Mouse (Mus musculus): Measurements from ENCODE around the gene Cpm. TPM values are rescaled to one million over a fixed set of nuclear protein-coding genes. Genes with fewer than 3 reads are reported as not detected.
"Not testable (repeated sequence)": the region's sequence is repeated elsewhere in the genome, so short reads cannot be mapped to it uniquely, and the experiment has no call there.

Cpm gene
- polyA plus RNA-seq, 1 experiment = 6.7 TPM

- Histone ChIP-seq H3K27ac (ENCODE audit: insufficient read depth, low read length) (no peak overlapping the region), H3K4me1 (ENCODE audit: control insufficient read depth, insufficient read depth, low read length) (no peaks in the 10 kb centered on the region), H3K9ac (ENCODE audit: low read depth, poor library complexity, severe bottlenecking) (no peak overlapping the region), H3K4me3 (ENCODE audit: low read depth, low read length) (no peak overlapping the region), H3K36me3 (ENCODE audit: control insufficient read depth, insufficient read depth, low read length, poor library complexity, severe bottlenecking) (no peaks in the 10 kb centered on the region), H3K9me3 (replicated peaks; ENCODE audit: control insufficient read depth, insufficient read depth, low read length, poor library complexity, severe bottlenecking) (no peaks in the 10 kb centered on the region), H3K27me3 (ENCODE audit: control insufficient read depth, insufficient read depth, low read length, poor library complexity, severe bottlenecking) (no peaks in the 10 kb centered on the region)
- TF ChIP-seq EP300 (IDR thresholded peaks at IDR 0.05; ENCODE audit: insufficient read depth, low read depth, low read length) = no peak
- no peak for TF ChIP-seq POLR2A (IDR thresholded peaks at IDR 0.05; ENCODE audit: insufficient read depth, low read length)
- TF ChIP-seq CTCF (IDR thresholded peaks at IDR 0.05; ENCODE audit: low read depth, low read length) = no peak
These were observed 33.7 kb upstream of the Cpm start for GRCm38 (mm10) chr10:117595442-117596164.

GRCm38 (mm10) chr10:117596165-117596735 is 33.0 kb upstream of the Cpm start:
- H3K9me3 ChIP-seq (replicated peaks; ENCODE audit: control insufficient read depth, insufficient read depth, low read length, poor library complexity, severe bottlenecking) = no peaks in the 10 kb centered on the region
- no peak for TF ChIP-seq EP300 (IDR thresholded peaks at IDR 0.05; ENCODE audit: insufficient read depth, low read depth, low read length)
- TF ChIP-seq CTCF (IDR thresholded peaks at IDR 0.05; ENCODE audit: low read depth, low read length) = no peak
- TF ChIP-seq POLR2A (IDR thresholded peaks at IDR 0.05; ENCODE audit: insufficient read depth, low read length) = no peak
- no peak overlapping the region for H3K4me3 ChIP-seq (ENCODE audit: low read depth, low read length)

GRCm38 (mm10) chr10:117596771-117597324 is 32.5 kb upstream of the Cpm start:
- Histone ChIP-seq H3K9me3 (replicated peaks; ENCODE audit: control insufficient read depth, insufficient read depth, low read length, poor library complexity, severe bottlenecking) (no peaks in the 10 kb centered on the region), H3K4me1 (ENCODE audit: control insufficient read depth, insufficient read depth, low read length) (no peaks in the 10 kb centered on the region), H3K9ac (ENCODE audit: low read depth, poor library complexity, severe bottlenecking) (no peak overlapping the region), H3K4me3 (ENCODE audit: low read depth, low read length) (no peak overlapping the region), H3K27me3 (ENCODE audit: control insufficient read depth, insufficient read depth, low read length, poor library complexity, severe bottlenecking) (no peaks in the 10 kb centered on the region), H3K27ac (ENCODE audit: insufficient read depth, low read length) (no peak overlapping the region), H3K36me3 (ENCODE audit: control insufficient read depth, insufficient read depth, low read length, poor library complexity, severe bottlenecking) (no peaks in the 10 kb centered on the region)
- TF ChIP-seq CTCF (IDR thresholded peaks at IDR 0.05; ENCODE audit: low read depth, low read length) (no peak), EP300 (IDR thresholded peaks at IDR 0.05; ENCODE audit: insufficient read depth, low read depth, low read length) (no peak), POLR2A (IDR thresholded peaks at IDR 0.05; ENCODE audit: insufficient read depth, low read length) (no peak)

More at GRCm38 (mm10) chr10:117596165-117596735, 33.0 kb upstream of the Cpm start:
- Histone ChIP-seq H3K27me3 (ENCODE audit: control insufficient read depth, insufficient read depth, low read length, poor library complexity, severe bottlenecking) (no peaks in the 10 kb centered on the region), H3K4me1 (ENCODE audit: control insufficient read depth, insufficient read depth, low read length) (no peaks in the 10 kb centered on the region), H3K27ac (ENCODE audit: insufficient read depth, low read length) (no peak overlapping the region), H3K36me3 (ENCODE audit: control insufficient read depth, insufficient read depth, low read length, poor library complexity, severe bottlenecking) (no peaks in the 10 kb centered on the region), H3K9ac (ENCODE audit: low read depth, poor library complexity, severe bottlenecking) (no peak overlapping the region)

GRCm38 (mm10) chr10:117597371-117598265 is 31.7 kb upstream of the Cpm start:
- not testable (repeated sequence) for H3K36me3 ChIP-seq (ENCODE audit: control insufficient read depth, insufficient read depth, low read length, poor library complexity, severe bottlenecking); H3K9ac ChIP-seq (ENCODE audit: low read depth, poor library complexity, severe bottlenecking); H3K27me3 ChIP-seq (ENCODE audit: control insufficient read depth, insufficient read depth, low read length, poor library complexity, severe bottlenecking); H3K27ac ChIP-seq (ENCODE audit: insufficient read depth, low read length); H3K4me1 ChIP-seq (ENCODE audit: control insufficient read depth, insufficient read depth, low read length); H3K9me3 ChIP-seq (replicated peaks; ENCODE audit: control insufficient read depth, insufficient read depth, low read length, poor library complexity, severe bottlenecking); H3K4me3 ChIP-seq (ENCODE audit: low read depth, low read length)

GRCm38 (mm10) chr10:117598266-117598950 is 30.9 kb upstream of the Cpm start:
- TF ChIP-seq CTCF (IDR thresholded peaks at IDR 0.05; ENCODE audit: low read depth, low read length) (no peak), EP300 (IDR thresholded peaks at IDR 0.05; ENCODE audit: insufficient read depth, low read depth, low read length) (no peak), POLR2A (IDR thresholded peaks at IDR 0.05; ENCODE audit: insufficient read depth, low read length) (no peak)

GRCm38 (mm10) chr10:117598951-117599572 is 30.2 kb upstream of the Cpm start:
- H3K36me3 ChIP-seq (ENCODE audit: control insufficient read depth, insufficient read depth, low read length, poor library complexity, severe bottlenecking); H3K4me3 ChIP-seq (ENCODE audit: low read depth, low read length); H3K9me3 ChIP-seq (replicated peaks; ENCODE audit: control insufficient read depth, insufficient read depth, low read length, poor library complexity, severe bottlenecking); H3K27me3 ChIP-seq (ENCODE audit: control insufficient read depth, insufficient read depth, low read length, poor library complexity, severe bottlenecking); H3K4me1 ChIP-seq (ENCODE audit: control insufficient read depth, insufficient read depth, low read length); H3K9ac ChIP-seq (ENCODE audit: low read depth, poor library complexity, severe bottlenecking); H3K27ac ChIP-seq (ENCODE audit: insufficient read depth, low read length): not testable (repeated sequence)

More at GRCm38 (mm10) chr10:117598266-117598950, 30.9 kb upstream of the Cpm start:
- Histone ChIP-seq H3K9ac (ENCODE audit: low read depth, poor library complexity, severe bottlenecking) (no peak overlapping the region), H3K36me3 (ENCODE audit: control insufficient read depth, insufficient read depth, low read length, poor library complexity, severe bottlenecking) (no peaks in the 10 kb centered on the region), H3K4me3 (ENCODE audit: low read depth, low read length) (no peak overlapping the region), H3K27me3 (ENCODE audit: control insufficient read depth, insufficient read depth, low read length, poor library complexity, severe bottlenecking) (no peaks in the 10 kb centered on the region), H3K4me1 (ENCODE audit: control insufficient read depth, insufficient read depth, low read length) (no peaks in the 10 kb centered on the region), H3K27ac (ENCODE audit: insufficient read depth, low read length) (no peak overlapping the region), H3K9me3 (replicated peaks; ENCODE audit: control insufficient read depth, insufficient read depth, low read length, poor library complexity, severe bottlenecking) (no peaks in the 10 kb centered on the region)

All from ES-Bruce4 (cell line).